Mouse (Mus musculus) spleen, postnatal 10 days (tissue): ENCODE results near the gene Tas2r140.

Experiments used
- DNase-seq, 2 experiments: peaks; one replicate each; pipeline ENCODE4 v3.0.0; 2021 to 2022; ENCODE audit warnings: low spot score in 2 of 2

Gene Tas2r140

GRCm38 (mm10) chr6:133055716-133056115 is at the start of gene Tas2r140:
Tas2r140 (minus strand) TSS chr6:133055816.
- DNase-seq: no peak

DNA sequence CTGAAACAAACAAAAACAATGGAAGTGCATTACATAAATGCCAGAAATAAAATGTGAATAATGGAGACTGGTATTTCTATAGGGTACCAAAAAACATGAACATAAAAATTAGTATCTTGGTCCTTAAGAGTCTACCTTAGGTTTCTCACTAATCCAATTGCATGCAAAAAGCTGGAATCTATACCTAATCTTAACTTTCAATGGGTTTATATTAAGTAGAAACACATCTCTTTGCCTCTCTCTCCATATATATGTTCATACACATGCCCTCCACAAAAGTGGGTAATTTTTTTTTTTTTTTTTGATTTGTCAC is 48.9 kb upstream of the Tas2r140 start, which contains the start of gene Smim10l1:
Smim10l1 (plus strand) TSS at position 301 of the 313 bp plus-strand sequence.
- no peak for DNase-seq

DNA sequence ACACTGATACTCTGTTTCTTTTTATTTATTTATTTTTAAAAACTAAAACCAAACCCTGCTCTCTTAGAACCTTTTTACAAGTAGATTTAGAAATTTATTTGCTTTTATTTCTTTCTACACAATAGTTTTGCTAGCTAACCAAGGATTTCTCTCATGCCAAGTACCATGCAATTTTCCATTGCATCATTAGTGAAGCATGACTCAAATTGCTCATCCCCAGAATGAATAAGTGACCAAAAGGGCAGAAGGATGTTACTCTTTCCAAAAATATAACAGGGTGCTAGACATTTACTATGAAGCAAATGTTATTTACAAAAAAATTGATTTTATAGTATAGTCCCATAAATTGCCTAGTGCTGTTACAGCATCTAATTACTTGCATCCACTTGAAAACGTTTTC is 46.8 kb upstream of the Tas2r140 start:
- DNase-seq: no peak

DNA sequence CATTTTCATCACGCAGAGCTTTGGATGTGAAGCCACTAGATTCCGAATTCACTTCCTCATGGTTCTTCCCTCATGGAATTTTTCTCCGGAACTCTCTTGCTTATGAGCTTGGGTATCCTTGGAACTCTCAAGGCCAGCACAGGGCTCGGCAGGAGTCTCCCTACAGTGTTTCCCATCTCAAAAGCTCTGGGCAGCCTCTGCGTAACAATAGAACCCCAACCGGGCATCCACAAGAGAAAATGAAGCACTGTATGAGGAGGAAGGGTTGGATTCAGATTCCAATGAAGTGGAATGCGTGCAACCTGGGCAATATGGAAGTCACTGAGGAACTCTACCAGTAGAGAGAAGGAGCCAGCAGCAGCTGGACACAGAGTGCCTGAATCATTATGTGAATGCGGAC is 36.6 kb upstream of the Tas2r140 start:
- no peak for DNase-seq

DNA sequence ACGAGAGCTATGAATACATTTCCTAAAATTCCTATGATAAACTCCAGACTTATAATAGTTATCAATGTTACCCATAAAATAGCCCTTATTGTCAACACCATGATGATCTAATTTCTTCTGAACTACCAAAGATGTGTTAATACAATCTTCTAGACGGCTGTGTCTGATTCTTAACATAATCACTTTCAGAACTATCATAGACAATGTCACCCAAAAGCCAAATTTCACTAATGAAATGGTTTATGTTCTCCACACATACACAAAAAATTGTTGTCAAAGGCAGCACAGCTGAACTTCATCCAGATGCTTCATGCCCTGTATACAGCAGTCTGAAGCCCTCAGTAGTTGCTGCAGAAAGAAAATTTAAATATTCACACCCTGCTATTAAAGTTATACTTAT is 18.6 kb downstream of the Tas2r140 start, which contains the start of gene Tas2r103:
Tas2r103 (minus strand) TSS at position 101 of the 400 bp plus-strand sequence.
- DNase-seq: no peak
